Mouse (Mus musculus): ENCODE results near the gene Ipo9.
"Not testable (repeated sequence)": the region's sequence is repeated elsewhere in the genome, so short reads cannot be mapped to it uniquely, and the experiment has no call there.

Gene Ipo9

DNA sequence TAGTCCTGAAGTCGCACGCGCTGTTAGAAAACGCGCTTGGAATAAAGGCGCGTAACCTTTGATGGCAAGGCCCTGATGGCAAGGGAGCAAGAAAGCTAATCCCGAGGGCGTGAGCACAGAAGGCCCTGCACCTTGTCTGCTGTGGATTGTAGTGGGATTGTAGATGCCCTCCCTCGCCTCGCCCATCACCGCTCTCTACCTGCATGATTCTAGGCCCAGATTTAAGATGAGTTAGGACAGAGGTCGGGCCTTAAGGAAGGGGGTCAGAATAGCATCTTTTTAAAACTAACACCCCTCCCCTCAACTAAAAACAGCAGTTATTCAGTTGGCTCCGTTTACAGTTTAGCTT, 344 bp upstream of the Ipo9 start:
- DNase-seq (ENCODE audit: extremely low read depth, low read depth), result peak; percentile 35

DNA sequence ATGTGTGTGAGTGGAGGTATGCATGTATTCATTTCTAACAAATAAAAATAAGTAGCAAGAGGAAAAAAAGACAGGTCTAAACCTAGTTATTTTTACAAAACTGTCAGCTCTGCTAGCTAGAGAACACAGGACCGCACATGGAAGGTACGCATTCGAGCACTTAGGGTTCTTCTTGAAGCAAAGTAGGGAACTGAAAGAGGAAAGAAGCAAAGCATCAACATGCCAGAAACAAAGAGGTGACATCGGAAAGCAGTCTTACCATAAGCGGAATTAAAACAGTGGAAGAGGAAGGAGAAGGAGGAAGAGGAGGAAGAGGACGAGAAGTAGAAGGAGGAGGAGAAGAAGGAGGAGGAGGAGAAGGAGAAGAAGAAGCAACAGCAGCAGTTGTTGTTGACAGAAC, 2.9 kb downstream of the Ipo9 start:
- DNase-seq (ENCODE audit: extremely low read depth, low read depth), result no peak

DNA sequence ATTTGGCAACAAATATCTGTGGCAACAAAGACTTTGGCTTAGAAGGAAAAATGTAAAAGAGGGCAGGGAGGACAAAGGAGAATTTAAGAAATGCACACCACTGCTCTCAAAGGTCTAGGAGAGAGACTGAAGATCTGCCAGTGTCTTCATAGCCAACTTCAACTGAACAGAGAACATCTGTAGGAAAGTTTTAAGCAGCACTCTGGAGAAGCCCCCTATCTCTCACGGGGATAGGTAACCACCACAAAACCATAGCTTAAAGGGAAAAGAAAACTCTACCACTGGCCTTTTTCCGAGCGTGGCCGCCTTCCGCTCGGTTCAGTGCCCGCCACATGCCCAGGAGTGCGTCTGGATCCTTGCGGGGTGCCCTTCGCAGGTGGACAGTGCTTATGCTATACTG, 3.7 kb downstream of the Ipo9 start:
- no peak for DNase-seq (ENCODE audit: extremely low read depth, low read depth)

DNA sequence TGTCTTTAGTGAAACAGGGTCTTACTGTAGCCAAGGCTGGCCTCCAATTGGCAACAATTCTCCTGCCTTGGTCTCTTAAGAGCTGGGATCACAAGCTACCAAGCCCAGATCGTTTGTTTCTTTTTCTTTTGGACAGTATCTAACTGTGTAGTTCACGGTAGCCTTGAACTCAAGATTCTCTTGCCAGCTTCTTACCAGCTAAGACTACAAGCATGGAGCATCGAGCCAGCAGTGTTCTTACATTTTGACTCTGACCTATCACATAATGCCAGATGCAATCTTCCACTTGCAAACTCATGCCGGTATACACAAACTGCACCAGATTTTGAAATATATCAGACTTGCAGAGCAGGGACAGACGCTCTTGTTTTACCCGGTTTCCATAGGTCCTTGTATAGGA, 7.5 kb downstream of the Ipo9 start:
- DNase-seq (ENCODE audit: extremely low read depth, low read depth), result no peak

DNA sequence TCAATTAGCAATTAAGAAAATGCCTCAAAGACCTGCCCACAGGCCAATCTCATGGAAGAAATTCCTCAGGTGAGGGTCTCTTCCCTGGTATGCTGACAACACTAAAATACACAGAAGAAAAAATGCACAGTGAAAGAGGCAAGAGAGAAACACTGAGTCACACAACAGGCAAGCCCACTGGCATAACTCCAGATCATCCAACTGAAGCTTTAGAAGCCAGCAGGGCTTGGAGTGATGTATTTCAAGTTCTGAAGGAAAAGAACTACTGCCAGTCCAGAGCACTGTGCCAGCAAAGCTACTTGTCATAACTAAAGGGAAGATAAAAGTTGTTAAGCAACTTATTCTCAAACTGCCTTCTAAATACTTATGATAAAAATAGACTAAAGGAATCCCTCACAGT, 16.3 kb downstream of the Ipo9 start:
- no peak for DNase-seq (ENCODE audit: extremely low read depth, low read depth)

DNA sequence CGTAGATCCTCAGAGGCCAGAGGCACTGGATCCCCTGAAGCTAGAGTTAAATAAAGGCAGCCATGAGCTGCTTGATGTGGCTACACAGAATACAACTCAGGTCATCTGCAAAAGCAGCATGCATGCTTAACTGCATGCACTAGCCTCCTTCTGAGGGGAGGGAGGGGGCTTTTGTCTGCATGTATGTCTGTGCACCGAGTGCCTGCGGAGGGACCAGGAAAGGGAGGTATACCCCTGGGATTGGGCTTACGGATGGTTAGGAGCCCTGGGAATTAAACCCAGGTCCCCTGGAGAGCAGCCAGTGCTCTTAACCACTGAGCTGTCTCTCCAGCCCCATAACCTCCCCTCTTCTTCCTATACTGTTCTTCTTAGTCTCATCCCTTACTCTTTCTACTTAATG, 18.2 kb downstream of the Ipo9 start:
- no peak for DNase-seq (ENCODE audit: extremely low read depth, low read depth)

DNA sequence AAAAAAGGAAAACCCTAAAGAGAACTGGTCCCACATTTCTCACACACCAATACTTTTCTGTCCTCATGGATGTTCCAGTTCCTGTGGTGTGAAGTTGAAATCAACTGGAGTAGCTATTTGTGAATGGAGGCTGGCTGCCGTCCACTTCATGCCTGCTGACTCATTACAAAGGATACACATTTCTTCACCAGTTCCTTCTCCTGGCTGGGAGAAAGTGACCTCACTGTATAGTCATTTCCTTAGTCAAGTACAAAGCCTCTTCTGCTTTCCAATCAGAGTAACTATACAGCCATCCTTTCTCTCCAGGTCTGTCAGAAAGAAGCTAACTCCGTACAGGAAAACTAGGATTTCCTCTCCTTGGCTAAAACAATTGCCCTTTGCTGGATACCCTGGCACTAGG, 19.3 kb downstream of the Ipo9 start:
- DNase-seq (ENCODE audit: extremely low read depth, low read depth), result no peak

DNA sequence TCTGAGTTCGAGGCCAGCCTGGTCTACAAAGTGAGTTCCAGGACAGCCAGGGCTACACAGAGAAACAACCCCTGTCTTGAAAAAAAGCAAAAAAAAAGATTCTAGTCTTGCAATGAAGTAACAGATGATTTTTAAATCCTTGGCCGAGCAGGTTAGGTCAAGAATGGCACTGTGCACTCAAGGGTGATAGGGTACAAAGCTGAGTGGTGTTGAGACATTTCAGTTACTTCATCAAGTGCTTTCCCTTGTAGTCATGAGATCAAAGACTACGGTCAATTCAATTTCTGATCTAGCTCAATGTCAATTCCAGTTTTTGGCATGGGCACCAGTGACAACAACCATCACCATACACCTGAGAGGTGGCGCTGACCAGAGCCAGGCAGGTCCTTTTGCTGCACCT, 21.3 kb downstream of the Ipo9 start:
- DNase-seq (ENCODE audit: extremely low read depth, low read depth), result no peak

DNA sequence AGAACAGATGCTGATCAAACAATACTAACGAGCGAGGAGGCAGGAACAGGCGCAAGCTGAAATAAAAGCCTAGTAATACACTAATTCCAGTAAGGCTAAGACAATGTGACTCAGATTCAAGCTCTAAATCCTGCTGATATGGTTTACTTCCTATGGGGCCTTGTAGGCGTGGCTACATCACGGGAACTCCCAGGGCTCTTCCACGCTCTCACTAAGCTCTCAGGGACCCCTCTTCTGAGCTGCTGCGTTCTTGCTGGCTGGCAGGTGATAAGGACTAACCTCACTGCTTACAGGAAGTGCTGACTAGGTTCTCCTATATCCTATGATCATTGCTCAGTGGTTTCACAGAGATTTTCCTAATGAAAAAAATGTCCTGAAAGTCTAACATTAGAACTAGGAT, 24.9 kb downstream of the Ipo9 start:
- peak; percentile 53 for DNase-seq (ENCODE audit: extremely low read depth, low read depth)

DNA sequence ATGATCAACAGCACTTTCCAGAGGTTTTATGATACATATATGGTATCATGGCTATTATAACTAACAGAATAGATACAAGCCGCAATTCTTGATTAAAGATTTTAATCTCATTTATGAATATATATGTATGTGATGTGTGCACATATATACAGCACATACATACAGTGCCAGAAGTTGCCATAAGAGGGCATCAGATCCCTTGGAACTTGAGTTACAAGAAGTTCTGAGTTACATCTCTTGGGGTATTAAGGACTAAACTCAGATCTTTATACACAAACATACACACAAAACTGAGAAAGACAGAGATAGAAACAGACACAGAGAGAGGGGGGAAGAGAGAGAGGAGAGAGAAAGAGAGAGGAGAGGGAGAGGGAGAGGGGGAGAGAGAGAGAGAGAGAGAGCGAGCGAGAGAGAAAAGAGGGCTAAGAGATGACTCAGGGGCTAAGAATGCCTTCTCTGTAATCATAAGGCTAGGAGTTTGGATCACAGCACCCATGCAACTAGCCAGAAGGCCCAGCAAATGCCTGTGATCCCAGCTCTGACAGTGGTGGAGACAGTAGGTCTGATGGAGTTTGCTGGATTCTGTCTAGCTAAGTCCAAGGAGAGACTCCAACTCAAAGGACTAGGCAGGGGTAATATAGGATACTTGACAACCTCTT, 28.7 kb downstream of the Ipo9 start:
- no peak for DNase-seq (ENCODE audit: extremely low read depth, low read depth)

DNA sequence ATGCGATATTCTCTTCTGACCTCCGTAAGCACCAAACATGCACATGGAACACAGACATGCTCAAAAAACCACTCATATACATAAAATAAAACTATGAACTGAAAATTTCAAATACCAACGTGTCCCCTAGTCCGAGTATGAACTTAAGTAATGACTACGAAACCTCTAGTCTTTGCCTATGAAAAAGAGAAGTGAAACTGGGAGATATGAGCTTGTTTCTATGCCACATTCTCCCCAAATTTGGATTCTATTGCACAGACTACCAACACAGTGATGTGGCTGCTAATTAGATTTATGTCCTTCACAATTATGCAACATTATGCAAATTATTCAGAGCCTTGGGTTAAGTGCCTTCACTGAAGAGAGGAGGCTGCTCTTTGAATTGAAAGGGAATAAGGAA, 30.8 kb downstream of the Ipo9 start:
- DNase-seq (ENCODE audit: extremely low read depth, low read depth), result no peak

DNA sequence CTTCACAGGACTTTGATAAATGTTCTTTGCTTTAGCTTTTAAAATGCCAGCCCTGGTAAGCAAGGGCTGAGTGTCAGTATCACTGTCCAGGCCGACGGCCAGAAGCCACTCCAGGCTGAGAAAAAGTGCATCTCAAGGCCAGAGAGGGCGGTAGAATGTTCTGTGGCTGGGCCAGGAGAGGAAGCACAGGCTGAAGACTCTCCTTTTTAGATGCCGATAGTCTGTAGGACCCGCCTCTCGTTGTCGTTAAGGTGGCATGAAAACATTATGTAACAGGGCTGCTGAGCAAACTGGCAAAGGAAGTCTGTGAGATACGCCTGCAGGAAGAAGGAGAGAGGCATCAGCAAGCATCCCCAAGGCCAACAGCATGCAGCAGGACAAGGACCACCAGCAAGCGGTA, 45.1 kb downstream of the Ipo9 start:
- no peak for DNase-seq (ENCODE audit: extremely low read depth, low read depth)

DNA sequence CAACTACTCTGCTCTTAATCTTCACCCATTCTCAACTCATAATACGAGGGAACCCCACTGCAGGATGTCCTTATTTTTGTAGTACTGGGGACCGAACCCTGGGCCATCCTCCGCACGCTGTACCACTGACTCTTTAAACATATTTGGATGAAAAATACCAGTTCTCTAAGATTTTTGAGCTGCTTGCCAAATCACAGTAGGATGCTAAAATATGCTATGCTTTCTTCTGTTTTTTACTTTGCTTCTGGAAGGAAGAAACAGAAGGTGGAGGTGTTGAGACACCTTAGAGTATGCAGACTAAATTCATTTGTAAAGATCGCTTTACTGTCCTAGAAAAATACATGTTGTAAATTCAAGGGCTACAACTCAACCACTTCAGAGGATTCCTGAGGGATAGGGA, 46.1 kb downstream of the Ipo9 start:
- no peak for DNase-seq (ENCODE audit: extremely low read depth, low read depth)

DNA sequence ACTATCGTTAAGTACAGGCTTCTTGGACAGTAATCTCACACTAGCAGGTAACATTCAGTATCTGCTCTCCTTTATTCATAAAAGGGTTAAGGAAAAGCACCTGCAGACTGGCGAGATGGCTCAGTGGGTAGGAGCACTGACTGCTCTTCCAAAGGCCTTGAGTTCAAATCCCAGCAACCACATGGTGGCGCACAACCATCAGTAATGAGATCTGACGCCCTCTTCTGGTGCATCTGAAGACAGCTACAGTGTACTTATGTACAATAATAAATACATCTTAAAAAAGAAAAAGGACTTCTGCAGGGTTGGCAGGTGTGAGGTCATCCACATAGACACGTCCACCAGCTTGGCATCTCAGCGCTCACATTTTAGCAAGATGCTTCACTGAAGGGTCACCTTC, 48.7 kb downstream of the Ipo9 start:
- DNase-seq (ENCODE audit: extremely low read depth, low read depth), result not testable (repeated sequence)

DNA sequence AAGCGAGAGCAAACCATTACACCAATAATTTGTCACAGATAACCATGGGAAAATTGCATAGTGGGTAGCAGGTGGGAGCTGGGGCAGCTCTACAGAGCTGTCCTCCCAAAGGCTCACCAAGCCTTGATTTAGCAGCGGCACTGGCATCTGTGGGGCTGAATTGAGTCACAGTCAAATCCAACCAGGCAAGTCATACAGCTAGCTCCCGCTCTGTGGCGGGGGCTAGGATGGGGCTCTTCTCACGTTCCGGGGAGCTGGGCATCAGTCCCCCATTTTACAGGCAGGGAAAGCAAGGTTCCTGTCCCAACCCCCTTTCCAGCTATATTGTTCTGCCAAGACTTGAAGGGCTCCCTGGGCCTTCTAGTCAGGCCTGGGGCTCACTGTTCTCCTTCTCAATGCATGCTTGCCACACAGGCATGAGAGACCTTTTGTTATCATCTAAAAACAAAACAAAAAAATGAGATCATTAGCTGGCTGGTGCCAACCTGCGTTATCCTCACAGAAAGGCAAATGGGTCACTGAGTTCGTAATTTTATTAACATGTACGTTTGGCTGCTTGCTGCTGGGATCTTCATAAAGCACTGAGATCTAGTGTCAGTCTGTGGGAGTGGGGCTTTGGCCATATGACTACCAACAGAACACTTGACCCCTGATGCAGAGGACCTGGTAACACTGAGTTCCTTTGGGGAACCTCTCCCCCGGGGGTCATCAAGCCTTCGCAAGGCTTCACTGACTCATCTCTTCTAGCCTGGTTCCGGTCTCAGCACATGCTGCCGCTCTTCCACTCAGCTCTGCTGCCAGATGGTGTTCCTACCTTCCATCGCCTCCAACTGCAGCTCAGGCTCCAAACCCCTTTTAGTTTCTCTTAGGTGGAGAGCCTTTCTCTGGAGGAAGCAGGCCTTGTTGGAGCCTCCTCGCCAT, 50.0 kb downstream of the Ipo9 start:
- DNase-seq (ENCODE audit: extremely low read depth, low read depth), result no peak

DNA sequence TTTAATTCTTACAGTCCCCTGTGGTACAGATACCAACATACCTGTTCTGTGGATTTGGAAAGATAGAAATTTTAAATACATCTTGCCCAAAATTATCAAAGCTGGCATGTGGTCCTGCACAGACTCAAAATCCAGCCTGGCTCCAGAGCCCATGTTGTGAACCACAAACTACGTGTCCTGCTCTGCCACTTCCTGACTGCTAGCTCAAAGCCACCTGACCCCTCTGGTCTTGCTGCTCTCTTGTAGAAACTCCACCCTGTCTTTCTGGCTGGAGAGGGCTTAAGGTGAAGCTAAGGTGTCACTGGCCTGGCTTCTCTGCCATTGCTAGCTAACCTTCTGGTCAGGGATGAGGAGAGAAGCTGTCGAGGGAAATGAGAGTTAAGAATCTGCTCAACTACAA, 51.3 kb downstream of the Ipo9 start:
- no peak for DNase-seq (ENCODE audit: extremely low read depth, low read depth)

DNA sequence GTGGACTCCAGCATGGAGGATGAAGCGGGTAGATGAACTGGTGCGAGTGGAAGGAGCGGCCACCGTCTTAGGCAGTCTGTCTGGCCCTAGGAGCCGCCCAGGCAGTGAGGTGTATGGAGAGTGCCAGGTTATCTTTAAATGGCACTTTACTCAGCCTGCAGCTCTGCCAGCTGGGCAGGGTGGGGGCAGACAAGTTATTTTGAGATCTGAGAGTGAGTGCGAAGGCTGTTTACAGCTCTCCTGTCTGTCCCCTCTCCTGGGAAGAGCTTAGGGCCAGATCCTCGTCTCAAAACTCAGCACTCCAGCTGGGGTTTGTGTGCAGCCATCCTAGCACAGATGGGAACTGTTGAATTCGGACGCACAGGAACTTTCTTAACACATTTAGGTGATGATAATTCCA, 51.7 kb downstream of the Ipo9 start:
- no peak for DNase-seq (ENCODE audit: extremely low read depth, low read depth)

DNA sequence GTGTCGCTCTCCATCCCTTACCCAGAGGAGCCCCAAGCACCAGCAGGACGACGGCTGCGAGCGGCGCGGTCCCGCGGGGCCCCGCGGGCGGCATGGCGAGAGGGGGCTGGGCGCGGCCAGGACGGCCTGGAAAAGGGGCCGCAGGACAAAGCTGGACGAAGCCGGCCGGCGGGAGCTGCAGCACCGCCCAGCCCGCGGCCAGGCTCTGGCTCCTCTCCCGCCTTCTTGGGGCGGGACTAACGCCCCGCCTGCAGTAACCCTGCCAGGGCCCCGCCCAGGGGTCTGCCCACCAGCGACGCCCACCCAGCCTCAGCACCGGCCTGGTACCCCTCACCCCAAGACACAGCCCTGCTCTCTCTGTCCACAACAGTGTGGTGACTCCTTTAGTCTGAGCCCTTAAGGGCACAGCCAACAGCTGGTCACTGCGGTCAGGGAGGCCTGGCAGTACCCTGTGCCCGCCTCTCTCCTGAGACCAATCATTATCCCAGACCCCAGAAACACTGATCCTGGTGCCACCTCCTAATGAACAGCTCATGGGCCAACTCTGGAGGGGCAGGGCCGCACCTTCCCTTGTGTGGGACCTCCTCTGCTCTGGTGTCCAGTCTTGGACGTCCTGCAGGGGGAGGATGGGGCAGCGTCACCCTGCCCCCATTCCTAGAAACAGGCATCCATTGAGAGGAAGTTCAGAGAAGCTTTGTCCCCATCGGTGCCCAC, 55.3 kb downstream of the Ipo9 start, which contains the start of gene Shisa4:
Gene Shisa4, minus strand, starts transcription at position 370 of the 714 bp plus-strand sequence.
- DNase-seq (ENCODE audit: extremely low read depth, low read depth), result no peak

DNA sequence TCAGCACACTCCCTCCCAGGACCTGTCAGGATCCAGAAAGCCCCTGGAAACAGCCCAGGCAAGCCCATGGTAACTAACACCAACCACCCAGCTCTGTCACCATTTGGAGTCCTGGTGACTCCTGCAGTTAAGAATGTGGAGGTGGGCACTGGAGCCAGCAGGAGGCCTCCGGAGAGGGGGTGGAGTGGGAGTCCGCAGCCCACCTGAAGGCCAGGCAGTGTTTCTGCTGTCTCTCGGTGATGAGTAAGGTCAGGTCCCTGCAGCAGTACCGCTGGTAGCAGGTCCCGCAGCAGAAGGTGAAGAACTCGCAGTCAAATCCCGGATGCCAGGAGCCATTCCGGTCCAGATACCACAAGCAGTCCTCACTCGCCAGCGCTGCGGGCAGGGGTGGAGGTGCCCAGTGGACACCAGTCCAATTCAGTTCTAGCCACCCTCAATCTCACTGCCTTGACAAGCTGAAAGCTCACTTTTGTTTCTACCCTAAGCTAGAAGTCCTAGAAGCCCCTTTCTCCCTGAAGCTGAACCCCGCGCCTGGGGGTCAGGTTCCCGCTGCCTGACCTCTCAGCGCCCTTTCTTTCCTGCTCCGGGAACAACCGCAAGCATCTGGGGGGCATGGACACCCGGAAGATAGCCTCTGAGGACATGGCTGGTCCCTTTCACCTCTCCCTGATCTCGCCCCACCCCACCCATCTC, 56.0 kb downstream of the Ipo9 start:
- no peak for DNase-seq (ENCODE audit: extremely low read depth, low read depth)

DNA sequence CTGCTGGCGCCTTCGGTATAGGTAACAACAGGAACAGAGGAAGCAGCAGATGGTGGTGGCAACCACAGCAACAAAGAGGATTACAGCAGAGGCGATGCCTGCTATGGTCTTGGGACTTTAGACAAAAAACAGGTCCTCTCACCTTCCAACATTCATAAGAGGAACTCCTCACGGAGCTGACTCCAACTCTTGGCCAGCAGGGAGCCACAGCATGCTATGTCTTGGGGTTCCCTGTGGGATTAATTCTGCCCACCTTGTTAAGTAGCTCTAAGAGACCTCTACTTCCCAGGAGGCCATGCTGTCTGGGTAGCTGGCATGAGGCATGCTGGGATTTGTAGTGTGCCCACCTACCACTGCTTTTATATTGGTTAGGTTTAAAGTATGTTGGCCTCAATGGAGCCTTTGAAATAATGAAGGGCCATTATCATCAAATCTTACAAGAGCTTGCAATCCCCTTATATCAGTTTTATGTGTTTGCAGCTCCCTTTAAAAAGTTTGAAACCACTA, 57.1 kb downstream of the Ipo9 start:
- DNase-seq (ENCODE audit: extremely low read depth, low read depth), result no peak

DNA sequence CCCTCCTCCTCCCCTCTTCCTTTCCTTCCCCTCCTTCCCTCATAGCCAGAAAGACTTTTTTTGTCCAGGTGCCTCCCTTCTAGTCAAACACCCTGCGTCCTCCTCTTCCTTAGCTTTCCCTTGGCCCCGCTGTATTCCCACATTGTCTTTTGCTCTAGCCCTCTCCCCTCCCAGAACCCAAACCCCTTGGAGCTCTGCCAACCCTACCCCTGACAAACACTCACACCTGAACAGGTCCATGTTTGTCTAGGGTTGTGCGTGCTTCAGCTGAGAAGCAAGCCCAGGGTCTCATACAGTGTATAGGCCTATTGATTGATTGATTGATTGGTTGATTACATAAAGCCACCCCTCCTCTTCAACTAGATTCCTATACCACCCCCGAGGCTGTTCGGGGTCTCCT, 60.9 kb downstream of the Ipo9 start:
- DNase-seq (ENCODE audit: extremely low read depth, low read depth), result no peak

DNA sequence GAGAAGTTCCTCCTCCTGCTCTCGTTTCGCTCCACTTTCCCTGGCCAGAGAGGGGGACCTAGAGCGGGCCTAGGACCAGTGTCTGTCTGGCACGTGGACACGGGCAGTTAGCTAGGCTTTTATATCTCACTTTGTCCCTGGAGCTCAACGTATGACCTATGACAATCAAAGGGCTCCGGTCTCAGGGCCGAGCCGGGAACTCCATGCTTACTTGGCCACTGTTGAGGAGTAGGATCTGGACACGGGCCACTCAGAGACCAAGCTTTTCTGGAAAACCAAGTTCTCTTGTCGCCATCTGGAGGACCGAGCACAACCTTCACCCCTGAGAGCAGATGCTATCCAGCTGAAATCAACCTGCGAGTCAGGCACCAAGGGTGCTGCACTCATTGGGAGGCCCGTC, 61.3 kb downstream of the Ipo9 start:
- no peak for DNase-seq (ENCODE audit: extremely low read depth, low read depth)

Data from MEL-GATA-1-ER (cell line).